Mouse (Mus musculus): Measurements from ENCODE around the gene AL731706.1.

DNA sequence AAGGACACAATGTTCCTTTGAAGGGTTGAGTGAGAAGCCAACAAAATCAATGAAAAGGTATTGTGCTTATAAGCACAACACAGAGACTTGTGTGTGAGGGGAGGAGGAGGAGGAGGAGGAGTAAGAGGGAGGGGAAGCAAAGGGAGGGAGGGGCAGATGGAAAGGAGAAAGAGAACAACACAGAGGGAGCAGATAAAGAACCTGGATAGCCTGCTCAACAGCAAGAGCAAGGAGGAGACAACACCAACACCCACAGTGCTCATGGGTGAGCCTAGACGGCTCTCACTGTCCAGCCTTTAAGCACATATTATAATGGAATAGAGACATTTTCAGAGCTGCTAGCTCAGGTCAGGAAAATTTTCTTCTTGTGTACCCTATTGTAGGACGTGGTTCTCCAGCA, 18.1 kb upstream of the AL731706.1 start:
- TF ChIP-seq POLR2A (IDR thresholded peaks at IDR 0.05; ENCODE audit: low read depth, low read length) (no peak), CTCF (IDR thresholded peaks at IDR 0.05; ENCODE audit: extremely low read depth, insufficient read depth, insufficient read length, insufficient replicate concordance) (no peak)
